Mouse (Mus musculus) embryonic facial prominence, embryonic 12.5 days (tissue): Measurements from ENCODE around the gene Mrps23. TPM values are rescaled to one million over a fixed set of nuclear protein-coding genes. Genes with fewer than 3 reads are reported as not detected.

Experiments
- ATAC-seq: fragments of 200-750 bp; cut with Nextera tagmentation; 2 replicates; pipeline ENCODE4 v1.8.0; 2017; ENCODE audit not compliant: insufficient number of reproducible peaks, insufficient read depth, low FRiP score, low TSS enrichment
- H3K27ac ChIP-seq: fragments of 300-500 bp; sonication (generic); 2 replicates; pipeline ENCODE4 v1.5.1; 2016; ENCODE audit warnings: mild to moderate bottlenecking
- H3K27me3 ChIP-seq: fragments of 300-500 bp; sonication (generic); 2 replicates; pipeline ENCODE4 v1.6.1; 2016; ENCODE audit warnings: mild to moderate bottlenecking, moderate library complexity
- H3K36me3 ChIP-seq: fragments of 300-500 bp; sonication (generic); 2 replicates; pipeline ENCODE4 v1.6.1; 2016; ENCODE audit warnings: mild to moderate bottlenecking
- H3K4me1 ChIP-seq: fragments of 300-500 bp; sonication (generic); 2 replicates; pipeline ENCODE4 v1.6.1; 2016
- H3K4me2 ChIP-seq: fragments of 300-500 bp; sonication (generic); replicated peaks from 2 replicates; pipeline ENCODE4 v1.6.1; 2016; ENCODE audit warnings: mild to moderate bottlenecking, moderate library complexity
- H3K4me3 ChIP-seq: fragments of 300-500 bp; sonication (generic); 2 replicates; pipeline ENCODE4 v1.5.1; 2016; ENCODE audit warnings: mild to moderate bottlenecking
- H3K9ac ChIP-seq: fragments of 300-500 bp; sonication (generic); 2 replicates; pipeline ENCODE4 v1.6.1; 2016; ENCODE audit warnings: mild to moderate bottlenecking, moderate library complexity
- H3K9me3 ChIP-seq: fragments of 300-500 bp; sonication (generic); 2 replicates; pipeline ENCODE4 v1.6.1; 2016; ENCODE audit warnings: mild to moderate bottlenecking, moderate library complexity
- WGBS: fragments of 180-500 bp; shearing (Covaris S2); methylation state at CpG from one replicate; pipeline ENCODE4 v1.1.7; 2016; 5-methylcytosine and 5-hydroxymethylcytosine counted together
- polyA plus RNA-seq: library from polyadenylated mRNA; unstranded; fragments of >200 nt; fragmentation: Nextera tagmentation; extraction: Ambion mirVana; gene quantifications from 2 replicates; pipeline ENCODE4 v1.2.1, GENCODE M21; 2016

Mrps23 gene
- polyA plus RNA-seq, 1 experiment from 2014 or later, result 65.3 TPM

DNA sequence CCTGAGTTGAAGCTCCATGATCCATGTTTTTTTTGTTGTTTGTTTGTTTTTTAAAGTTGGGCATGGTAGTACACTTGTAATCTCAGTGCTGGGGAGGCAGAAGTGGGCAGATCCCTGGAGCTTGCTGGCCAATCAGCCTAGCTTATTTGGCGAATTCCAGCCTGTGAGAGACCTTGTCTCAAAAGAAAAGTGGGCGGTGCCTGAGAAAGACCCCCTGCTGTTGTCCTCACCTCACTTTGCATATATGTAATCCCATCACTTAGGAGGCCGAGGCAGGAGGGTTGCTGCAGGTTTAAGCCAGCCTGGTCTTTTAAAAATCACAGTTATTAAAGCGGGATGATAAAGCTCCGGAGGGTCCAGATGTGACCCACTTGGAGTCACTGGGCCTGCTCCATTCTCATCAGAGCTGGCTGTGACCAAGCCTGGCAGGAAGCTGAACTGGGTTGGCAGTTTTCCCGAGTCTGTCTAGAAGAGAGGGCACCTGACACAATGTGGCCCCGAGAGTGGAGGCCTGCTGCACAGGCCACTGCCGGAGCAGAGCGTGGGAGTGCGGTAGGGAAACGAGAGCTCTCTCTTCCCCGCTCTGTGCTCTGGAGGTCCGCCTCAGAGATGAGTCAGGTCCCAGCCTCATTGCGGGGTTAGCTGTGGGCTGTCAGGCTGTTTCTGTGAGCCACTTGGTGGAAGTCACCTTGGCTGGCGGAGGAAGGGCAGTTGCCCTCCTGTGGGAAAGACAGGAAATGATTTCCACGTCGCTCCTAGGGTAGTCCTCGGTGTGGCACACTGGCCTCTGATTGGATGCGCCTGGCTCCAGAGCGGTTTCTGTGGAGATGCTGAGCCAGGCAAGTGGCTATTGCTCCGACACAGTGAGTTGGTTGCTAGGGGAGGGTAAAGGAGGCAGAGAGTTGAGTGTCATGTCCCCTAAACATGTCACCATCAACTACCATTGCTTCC, 11.0 kb downstream of the Mrps23 start:
- no peak overlapping the region for H3K9ac ChIP-seq
- H3K4me1 ChIP-seq, result 0 out of 2 replicates have a peak, but pooled peaks cover 3% of the 10 kb centered on the region
- H3K9me3 ChIP-seq, result no peaks in the 10 kb centered on the region
- no peak overlapping the region for H3K4me2 ChIP-seq
- 59% methylated on average over 21 of the region's 21 CpGs for WGBS
- H3K27me3 ChIP-seq, result no peaks in the 10 kb centered on the region
- peak; percentile 58; the same call in 1 of the 2 replicates for ATAC-seq
- H3K4me3 ChIP-seq, result no peak overlapping the region
- no peak overlapping the region for H3K27ac ChIP-seq
- peaks cover 19% of the 10 kb centered on the region for H3K36me3 ChIP-seq

DNA sequence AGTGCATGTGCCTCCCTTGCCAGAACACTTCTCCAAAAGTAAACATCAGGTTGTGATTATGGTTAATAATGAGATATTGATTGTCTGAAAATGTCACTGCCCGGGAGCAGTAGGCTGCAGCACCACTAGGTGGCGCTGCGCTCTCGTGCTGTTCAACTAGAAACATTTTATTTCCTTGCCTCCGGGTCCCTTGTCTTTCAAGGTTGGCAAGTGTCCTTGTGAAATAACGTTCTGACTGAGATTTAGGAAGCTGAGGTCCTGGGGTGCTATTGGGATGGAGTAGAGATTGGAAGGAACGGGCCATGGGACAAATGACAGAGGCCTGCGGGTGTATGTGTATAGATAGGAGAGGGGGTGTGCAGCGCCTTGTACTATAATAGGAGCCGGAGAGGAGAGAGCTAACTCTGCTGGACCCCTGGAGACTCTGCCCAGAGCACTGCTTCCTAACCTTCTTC, 12.1 kb downstream of the Mrps23 start:
- Histone ChIP-seq H3K4me1 (0 out of 2 replicates have a peak, but pooled peaks cover 3% of the 10 kb centered on the region), H3K9ac (no peak overlapping the region), H3K27ac (no peak overlapping the region), H3K4me3 (no peak overlapping the region), H3K4me2 (no peak overlapping the region), H3K9me3 (no peaks in the 10 kb centered on the region), H3K36me3 (peaks cover 8% of the 10 kb centered on the region), H3K27me3 (no peaks in the 10 kb centered on the region)
- no peak for ATAC-seq
- 22% methylated on average over 10 of the region's 10 CpGs for WGBS

- Histone ChIP-seq H3K9me3 (no peaks in the 10 kb centered on the region), H3K27ac (no peak overlapping the region), H3K27me3 (no peaks in the 10 kb centered on the region), H3K4me3 (no peak overlapping the region), H3K4me2 (no peak overlapping the region), H3K36me3 (no peaks in the 10 kb centered on the region), H3K9ac (no peak overlapping the region), H3K4me1 (0 out of 2 replicates have a peak, but pooled peaks cover 3% of the 10 kb centered on the region)
- 84% methylated on average over 6 of the region's 6 CpGs for WGBS
- ATAC-seq, result no peak
Observed at GRCm38 (mm10) chr11:88218155-88218554, 14.0 kb downstream of the Mrps23 start.

DNA sequence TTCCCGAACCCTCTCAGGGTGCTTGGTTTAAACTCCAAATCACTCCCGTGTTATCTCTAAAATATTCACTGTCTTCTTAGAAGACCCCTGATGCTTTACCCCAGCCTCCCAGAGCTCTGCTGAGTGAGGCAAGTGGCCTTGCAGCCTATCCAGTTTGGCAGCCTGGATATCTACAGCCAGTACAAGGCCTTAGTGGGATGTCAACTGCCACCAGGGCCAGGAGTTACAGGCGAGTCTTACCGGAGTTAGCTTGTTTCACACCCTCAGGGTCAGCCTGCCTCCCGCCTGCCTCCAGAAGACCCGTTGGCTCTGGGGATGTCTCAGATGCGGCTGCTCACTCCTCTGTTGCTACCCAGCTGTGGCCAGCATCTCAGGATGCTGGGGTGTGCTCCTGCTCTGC, 14.4 kb downstream of the Mrps23 start:
- Histone ChIP-seq H3K36me3 (no peaks in the 10 kb centered on the region), H3K4me2 (no peak overlapping the region), H3K27ac (no peak overlapping the region), H3K9me3 (no peaks in the 10 kb centered on the region), H3K4me1 (0 out of 2 replicates have a peak, but pooled peaks cover 3% of the 10 kb centered on the region), H3K4me3 (no peak overlapping the region), H3K27me3 (no peaks in the 10 kb centered on the region), H3K9ac (no peak overlapping the region)
- WGBS, result 62% methylated on average over 7 of the region's 7 CpGs
- ATAC-seq, result no peak

- H3K27ac ChIP-seq, result no peak overlapping the region
- ATAC-seq, result no peak
- H3K4me1 ChIP-seq, result no peaks in the 10 kb centered on the region
- no peaks in the 10 kb centered on the region for H3K27me3 ChIP-seq
- H3K9me3 ChIP-seq, result no peaks in the 10 kb centered on the region
- no peaks in the 10 kb centered on the region for H3K36me3 ChIP-seq
- 90% methylated on average over 15 of the region's 15 CpGs for WGBS
- H3K9ac ChIP-seq, result no peak overlapping the region
- H3K4me3 ChIP-seq, result no peak overlapping the region
- H3K4me2 ChIP-seq, result no peak overlapping the region
Observed at GRCm38 (mm10) chr11:88221929-88222475, 17.8 kb downstream of the Mrps23 start.

DNA sequence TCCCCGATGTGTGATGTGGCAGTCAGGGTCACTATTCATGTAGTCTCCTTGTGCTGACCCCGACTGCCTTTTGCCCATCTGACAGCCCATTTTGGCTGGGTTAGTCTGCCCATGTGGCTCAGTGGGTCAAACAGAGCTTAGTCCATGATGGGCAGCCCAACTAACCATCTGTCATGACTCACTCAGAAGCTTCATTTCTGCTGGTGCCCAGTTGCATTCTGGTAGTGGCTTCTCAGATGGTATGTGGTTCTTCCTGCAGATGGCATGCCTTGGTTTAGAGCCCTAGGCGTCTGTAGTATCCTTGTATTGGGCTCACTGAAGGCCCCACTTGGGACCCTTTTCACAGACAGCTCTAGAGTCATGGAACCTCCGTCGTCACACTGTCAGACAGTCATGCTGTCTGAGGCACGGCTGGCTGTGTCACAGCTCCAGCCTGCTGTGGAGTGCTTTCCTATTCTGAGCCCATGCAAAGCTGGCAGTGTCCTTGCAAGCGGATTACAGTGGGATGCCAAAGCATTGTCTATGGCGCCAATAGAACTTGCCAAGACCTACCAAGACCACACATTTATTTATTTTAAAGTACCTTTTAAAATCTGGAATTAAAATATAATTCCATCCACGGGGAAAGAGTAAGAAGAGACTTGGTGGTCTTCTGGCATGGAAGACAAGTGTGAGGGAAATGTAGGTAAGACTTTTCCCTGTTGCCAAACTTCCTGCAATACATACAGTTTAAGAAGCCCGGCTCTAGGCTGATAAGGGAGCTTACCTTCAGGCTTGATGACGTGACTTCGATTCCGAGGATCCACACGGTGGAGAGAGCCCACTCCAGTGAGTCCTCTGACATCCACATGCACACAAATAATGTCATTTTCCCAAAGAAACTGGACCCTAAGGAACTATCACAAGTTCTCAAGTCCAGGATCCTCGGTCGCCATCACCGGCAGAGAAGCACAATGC, 23.1 kb downstream of the Mrps23 start:
- no peak overlapping the region for H3K4me3 ChIP-seq
- no peak overlapping the region for H3K27ac ChIP-seq
- H3K36me3 ChIP-seq, result no peaks in the 10 kb centered on the region
- no peak overlapping the region for H3K4me2 ChIP-seq
- 90% methylated on average over 17 of the region's 17 CpGs for WGBS
- no peaks in the 10 kb centered on the region for H3K9me3 ChIP-seq
- no peak overlapping the region for H3K9ac ChIP-seq
- no peak for ATAC-seq
- H3K4me1 ChIP-seq, result no peaks in the 10 kb centered on the region
- H3K27me3 ChIP-seq, result no peaks in the 10 kb centered on the region

DNA sequence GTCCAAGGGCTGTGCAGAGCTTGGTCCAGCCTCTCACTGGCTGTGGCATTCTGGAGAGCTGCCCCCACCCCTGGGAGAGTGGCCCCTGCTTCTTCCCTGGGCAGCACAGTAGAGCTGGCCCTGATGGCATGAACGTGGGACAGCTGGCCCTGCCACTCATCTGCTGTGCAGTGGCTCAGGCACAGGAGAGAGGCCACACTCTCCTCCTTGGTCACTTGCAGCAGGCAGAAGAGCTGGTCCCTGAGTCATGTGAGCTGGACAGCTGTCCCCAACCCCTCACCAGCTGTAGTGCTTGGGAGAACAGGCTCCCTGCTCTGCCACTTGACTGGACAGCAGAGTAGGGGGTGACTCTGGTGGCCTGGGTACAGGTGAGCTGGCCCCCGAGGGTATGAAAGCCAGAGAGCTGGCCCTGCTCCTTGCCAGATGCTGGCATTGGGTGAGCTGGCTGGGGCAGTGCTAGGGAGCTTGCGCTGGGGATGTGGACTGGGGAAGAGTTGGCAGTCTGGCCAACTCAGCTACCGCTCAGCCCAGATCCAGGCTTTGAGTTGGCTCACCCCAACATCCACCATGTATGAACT, 27.1 kb downstream of the Mrps23 start:
- Histone ChIP-seq H3K4me3 (no peak overlapping the region), H3K27me3 (no peaks in the 10 kb centered on the region), H3K9ac (no peak overlapping the region), H3K9me3 (no peaks in the 10 kb centered on the region), H3K4me1 (peaks cover 35% of the 10 kb centered on the region), H3K4me2 (no peak overlapping the region), H3K27ac (no peak overlapping the region), H3K36me3 (no peaks in the 10 kb centered on the region)
- 82% methylated on average over 4 of the region's 4 CpGs for WGBS
- no peak for ATAC-seq

DNA sequence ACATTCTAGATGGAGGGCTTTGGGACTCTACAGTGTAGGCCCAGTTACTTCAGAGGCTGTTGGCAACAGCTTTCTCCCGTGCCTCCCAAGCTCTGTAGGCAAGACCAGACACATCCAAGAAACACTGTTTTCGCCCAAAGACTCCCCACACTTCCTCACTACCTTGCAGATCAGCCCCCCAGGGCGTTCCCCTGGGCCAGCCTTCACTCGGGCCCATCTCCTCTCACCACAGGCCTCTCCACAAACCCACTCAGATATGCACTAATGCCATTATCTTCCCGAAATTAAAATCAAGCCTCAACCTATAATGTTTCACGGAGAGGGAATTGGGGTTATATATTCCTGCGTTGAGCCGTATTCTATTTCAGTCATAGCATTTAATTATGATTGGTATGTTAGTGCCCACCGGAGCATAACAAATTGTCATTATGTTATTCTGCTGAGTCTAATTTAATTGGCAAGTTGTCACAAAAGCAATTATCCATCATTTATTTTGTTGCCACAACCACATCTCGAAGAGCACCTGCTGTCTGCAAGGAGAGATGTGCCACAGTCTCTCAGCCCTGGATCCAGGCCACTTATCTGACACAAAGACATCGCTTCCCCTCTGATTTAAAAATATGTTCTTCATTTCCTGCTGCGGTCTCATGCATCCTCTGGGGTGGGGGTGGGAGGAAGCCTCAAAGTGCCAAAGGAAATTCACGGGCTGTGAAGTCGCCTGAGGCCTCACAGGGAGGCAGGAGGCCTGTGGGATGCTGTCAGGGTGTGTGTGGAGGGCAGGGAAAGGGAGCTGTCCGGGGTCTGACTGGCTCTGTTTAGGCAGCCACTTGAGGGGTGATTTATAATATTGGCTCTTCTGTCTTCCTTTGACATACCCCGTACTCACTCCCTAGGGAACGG, 29.6 kb downstream of the Mrps23 start:
- H3K27ac ChIP-seq, result peak overlapping the region; percentile 67
- no peak overlapping the region for H3K9ac ChIP-seq
- WGBS, result 34% methylated on average over 17 of the region's 17 CpGs
- ATAC-seq, result no peak
- 0 out of 2 replicates have a peak overlapping the region, but pooled peaks have one; percentile 5 for H3K4me2 ChIP-seq
- no peaks in the 10 kb centered on the region for H3K36me3 ChIP-seq
- H3K9me3 ChIP-seq, result no peaks in the 10 kb centered on the region
- H3K27me3 ChIP-seq, result no peaks in the 10 kb centered on the region
- peaks cover 35% of the 10 kb centered on the region for H3K4me1 ChIP-seq
- no peak overlapping the region for H3K4me3 ChIP-seq

DNA sequence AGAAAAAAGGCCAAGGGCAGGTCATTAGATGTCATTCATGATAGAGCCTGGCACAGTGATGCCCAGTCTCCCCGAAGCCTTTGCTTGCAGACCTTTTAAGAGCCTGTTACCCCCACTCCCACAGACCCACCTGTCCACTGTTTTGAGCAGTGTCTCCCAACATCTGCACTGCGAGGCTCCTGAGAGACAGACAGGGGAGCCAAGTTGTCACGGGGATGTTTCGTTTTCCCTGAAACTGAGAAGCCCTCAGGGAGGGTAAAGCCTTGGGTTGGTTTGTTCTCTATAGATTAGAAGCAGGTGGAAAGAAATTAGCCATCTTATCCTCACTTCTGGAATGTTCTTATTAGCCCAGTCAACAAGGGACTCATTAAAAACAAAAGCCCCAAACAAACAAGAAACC, 30.6 kb downstream of the Mrps23 start:
- Histone ChIP-seq H3K4me3 (no peak overlapping the region), H3K27ac (peak overlapping the region; percentile 67; the same call in 1 of the 2 replicates), H3K9ac (no peak overlapping the region), H3K9me3 (no peaks in the 10 kb centered on the region), H3K4me1 (peaks cover 35% of the 10 kb centered on the region), H3K4me2 (no peak overlapping the region), H3K36me3 (no peaks in the 10 kb centered on the region), H3K27me3 (no peaks in the 10 kb centered on the region)
- 13% methylated on average over 4 of the region's 4 CpGs for WGBS
- no peak; the same call in 1 of the 2 replicates for ATAC-seq
